Mouse (Mus musculus) left cerebral cortex, adult 9 months (tissue): ENCODE results near the gene Irf2.

Experiments used
- DNase-seq, 2 experiments: peaks; one replicate each; pipeline ENCODE4 v3.0.0; 2022; ENCODE audit warnings: low spot score in 2 of 2

Irf2 gene

DNA sequence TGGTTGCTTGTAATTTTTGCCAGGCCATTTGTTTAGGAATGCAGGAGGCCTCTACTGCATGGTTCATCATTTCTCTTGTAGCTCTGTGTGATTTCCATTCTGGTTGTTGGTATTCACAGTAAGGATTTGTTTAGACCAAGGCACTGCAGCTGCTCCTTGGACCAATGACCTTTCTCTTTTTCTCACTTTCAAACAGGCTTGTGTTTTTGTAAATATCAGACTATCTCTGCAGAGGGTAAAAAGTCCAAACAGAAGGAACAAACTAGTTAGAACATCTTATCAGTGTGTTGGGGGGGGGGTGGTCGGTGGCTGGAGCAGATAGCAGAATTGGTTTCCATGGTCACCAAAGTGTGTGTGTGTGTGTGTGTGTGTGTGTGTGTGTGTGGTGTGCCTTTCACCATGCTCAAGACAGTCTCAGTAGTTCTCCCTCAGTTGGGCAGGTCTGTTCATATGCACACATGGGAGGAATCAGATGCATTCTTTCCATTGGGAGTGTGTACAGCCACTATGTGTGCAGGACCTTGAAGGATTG lies 61.7 kb downstream of the Irf2 start:
- no peak for DNase-seq

DNA sequence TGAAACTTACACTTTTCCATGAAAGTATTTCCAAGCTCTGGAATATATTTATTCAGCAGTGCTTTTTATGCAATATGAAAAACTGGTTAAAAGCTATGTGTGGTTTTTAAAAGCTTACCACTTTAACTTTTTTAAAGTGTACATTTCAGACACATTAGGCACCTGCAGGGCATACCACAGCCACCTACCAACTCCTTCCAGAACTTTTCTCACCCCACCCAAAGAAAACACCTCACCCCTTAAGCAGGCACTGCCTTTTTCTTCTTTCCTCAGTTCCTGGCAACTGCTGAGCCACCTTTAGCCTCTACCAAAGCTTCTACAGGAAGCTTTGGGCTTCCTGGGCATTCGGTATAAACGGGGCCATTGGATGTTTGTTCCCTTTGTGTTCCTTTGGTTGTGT lies 62.5 kb downstream of the Irf2 start:
- DNase-seq = no peak

DNA sequence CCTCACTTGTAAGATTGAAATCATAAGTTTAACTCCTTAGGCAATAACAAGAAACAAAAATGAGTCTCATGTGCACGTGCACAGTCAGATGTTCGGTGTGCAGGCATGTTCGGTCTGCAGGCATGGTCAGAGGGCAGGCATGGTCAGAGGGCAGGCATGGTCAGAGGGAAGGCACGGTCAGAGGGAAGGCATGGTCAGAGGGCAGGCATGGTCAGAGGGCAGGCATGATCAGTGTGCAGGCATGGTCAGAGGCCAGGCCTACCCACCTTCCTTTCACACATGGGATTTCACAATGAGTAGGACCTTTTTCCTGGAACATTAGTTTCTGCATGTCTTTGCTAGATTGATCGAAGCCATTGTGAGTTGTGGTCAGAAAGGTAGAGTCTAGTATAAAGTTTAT lies 65.2 kb downstream of the Irf2 start:
- DNase-seq = no peak

DNA sequence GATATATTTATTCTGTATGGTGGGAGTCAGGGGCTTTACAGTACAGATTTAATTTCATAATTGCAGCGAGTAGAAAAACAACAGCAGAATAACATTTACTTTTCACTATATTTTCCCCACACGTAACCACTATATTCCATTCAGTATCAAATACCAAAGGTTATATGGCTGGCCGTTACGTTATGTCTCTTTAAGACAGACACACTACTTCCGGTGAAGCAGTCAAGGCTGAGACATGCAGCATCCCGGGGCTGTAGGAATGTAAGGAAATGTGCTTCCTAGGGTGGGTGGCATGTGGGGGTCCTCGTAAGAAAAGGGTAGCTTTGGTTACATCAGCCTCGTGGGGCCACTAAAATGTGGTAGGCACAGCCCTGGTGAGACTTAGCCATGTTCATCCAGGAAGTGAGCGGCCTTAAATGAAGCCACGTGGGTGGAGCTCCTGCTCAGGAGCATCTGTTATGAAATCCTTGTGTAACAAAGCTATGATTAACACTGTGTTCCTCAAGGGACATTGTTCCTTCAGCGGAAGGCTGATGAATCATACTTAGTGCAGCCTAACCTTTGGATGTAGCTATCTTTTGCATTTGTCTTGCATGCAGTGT lies 71.6 kb downstream of the Irf2 start:
- peak; percentile 69 to 79 for DNase-seq

DNA sequence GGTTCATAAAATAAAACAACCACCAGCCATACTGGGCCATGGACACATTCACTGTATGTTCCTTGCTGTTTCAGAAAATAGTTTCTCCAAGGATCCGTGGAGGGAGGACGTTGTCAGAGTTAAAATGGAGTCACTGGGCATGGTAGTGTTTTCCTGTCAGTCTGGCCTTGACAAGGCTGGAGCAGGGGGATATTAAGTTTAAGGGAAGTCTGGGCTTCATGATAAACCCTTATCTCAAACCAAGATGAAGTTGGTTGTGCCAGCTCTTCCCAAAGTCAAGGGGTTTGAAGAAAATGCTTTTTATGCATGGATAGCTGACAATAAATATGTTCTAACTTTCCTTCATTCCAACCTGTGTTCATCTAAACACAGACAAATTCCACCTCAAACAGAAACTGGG lies 72.4 kb downstream of the Irf2 start:
- DNase-seq = no peak

DNA sequence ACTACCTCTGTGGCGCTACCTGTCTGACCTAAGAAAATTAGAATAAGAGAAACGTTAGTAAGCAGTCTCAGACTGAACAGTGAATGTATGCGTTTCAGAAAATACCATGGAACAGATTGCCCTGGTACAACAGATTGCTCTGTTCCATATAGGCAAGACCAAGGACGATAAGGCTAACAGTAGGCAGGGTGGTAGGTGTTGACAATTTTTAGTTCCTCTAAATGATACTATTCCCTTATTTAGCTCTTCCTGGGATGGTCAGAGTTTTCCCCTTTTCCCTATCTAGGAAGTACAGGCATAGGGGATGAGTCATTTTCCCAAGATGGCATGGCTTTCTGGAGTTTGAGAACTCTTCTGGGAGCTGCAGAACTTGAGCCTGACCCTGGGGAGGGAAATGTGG lies 73.4 kb downstream of the Irf2 start:
- DNase-seq = no peak

DNA sequence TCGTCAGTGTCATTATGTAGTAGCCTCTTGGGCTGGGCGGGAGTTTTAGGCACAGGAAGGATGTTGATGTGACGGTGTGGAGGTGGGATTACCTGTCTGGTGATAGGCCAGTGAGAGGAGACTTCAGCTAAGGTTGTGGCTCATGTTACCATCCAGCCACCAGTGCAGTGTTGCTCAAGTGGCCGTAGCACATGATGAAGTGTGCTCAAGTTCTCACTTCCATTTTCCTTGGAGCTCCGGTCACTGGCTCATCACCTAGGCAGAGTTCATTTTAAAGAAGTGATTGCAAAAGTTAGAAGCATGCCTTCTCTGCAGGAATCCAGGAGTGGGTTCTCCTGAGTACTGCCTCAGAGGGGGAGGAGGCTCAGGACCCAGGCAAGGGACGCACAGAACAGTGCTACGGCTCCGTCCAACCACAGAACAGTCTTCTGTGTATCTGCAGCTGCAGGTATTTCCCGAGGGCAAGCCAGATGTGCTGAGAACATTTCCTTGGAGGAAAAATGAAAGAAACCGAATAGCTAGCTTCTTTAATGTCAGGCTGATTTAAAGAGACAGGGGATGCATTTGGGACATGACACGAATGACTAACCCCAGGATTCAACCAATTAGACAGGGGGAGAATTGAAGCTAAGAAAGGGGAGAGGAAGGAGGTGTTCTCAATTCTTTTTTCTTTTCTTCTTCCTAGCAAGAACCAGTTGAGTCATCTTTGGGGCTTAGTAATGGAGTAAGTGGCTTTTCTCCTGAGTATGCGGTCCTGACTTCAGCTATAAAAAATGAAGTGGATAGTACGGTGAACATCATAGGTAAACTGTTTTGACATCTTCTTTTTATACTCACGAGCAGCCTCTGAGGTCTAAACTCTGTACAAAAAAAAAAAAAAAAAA lies 78.8 kb downstream of the Irf2 start:
- DNase-seq = no peak

DNA sequence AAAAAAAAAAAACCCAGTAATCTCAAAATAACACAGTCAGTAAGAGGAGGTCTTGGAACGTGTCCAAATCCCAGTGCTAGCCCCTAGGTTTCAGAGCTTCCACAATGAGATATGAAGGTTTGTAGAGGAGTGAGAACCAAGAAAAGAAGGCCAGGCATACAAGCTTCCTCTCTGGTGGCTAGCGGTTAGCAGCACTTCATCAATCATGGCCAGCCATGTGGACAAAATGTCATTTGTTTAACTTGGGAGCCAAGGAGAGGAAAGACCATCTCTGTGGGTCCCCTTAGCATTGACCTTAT lies 79.4 kb downstream of the Irf2 start:
- no peak for DNase-seq

DNA sequence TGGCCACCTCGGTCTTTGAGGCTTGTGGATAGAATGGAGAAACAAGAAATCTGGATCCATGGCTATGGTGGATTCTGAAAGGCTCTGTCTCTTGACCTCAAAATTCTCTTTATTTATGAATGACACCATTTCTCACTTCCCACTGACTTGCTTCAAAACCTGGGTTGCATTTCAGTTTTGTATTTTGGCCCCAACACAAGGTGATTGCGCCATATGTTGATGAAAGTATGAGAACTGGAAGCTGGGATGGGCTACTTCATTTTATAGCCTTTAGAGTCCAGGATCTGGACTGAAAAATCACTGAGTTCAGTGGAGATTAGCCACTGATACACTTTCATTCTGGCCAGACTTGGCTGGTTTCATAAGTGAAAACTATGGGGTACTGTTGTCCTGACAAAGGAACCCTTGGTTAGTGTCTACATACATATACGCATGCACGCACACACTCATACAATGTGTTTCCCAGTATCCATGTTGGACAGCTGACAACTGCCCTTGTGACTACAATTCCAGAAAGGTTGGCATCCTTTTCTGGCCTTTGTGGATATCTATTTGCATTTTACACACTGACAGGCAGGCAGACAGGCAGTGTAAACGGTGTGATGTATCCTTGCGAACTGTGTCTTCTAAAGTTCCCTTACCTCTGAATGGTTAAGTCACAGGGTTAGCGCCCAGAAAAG lies 89.3 kb downstream of the Irf2 start:
- no peak for DNase-seq

DNA sequence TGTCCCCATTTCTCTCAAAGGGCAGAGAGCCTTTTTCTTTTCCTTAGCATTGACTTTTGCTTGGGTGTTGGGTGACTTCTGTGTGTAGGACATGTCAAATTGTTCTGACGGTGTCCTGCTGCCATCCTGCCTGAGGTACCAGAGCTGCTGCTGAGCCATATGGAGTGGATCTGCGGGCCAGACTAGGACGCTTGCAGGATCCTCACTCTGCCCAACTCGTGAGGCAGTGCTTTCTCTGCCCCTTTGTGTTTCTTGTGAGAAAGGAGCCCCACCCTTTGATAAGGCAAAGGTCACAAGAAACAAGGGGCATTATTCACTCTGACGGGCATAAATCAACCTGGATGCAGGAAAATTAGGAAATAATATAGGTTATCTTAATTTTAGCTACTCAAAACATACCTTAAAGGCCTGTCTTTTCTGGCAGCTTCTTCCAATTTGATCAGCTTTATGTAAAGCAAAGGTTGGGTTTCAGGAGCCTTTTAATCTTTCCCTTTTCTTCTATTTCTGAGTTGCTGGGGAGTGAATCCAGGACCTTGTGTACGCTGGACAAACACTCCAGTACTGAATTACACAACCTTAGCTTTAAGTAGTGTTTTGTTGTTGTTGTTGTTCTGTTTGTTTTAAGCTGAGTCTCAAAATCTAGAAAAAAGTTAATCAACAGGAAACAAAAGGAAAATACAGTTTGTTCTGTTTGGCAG lies 90.0 kb downstream of the Irf2 start:
- DNase-seq = no peak

DNA sequence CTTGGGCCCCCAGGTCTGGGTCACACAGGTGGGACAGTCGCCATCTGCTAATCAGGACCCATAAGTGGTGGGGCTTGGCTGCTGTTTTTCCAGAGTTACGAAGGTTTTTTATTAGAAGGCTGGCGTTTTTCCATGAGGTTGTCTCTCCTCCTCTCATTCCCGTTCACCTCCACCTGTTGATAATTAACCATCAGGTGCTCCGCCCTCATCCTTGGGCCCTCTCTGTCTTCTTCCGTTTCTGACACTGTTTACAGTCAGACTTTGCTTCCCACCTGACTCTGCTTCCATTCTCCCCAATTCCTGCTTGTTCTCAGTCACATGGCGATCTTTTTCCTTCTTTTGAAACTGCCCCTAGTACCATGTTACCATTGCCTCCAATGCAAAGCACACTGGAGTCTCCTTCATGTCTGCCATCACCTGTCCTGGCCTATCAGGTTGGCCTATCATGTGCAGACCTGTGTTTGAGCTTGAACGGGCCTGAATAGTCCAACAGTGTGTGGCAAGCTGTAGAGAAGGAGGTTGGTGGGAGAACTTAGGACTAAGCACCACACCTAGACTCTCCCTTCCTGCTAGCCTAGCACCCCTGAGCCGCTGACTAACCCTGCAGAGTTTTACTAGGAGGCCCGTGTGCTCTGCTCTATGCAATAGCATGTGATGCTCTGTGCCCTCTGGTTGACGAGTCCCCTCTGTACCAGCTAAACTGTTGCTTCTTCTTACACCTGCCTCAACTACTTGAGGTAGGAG lies 90.8 kb downstream of the Irf2 start:
- no peak for DNase-seq

DNA sequence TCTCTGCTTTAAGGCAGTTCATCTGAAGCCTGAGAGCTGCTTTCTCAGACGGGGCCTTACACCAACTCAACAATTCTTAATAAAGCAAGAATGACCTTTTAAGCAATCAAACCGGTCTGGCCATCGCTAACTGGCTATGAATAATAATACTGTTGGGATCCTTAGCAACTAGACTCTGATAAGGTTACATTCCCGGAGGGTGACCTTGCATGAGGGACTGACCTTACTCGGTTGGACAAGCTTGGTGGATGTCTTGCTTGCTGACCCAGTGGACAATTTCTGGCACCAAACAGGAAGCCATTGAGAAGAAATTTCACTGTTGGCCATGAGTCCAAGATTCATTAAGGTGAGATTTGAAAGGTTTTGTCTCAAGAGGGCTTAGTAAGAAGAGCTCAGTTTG lies 92.4 kb downstream of the Irf2 start:
- no peak for DNase-seq

DNA sequence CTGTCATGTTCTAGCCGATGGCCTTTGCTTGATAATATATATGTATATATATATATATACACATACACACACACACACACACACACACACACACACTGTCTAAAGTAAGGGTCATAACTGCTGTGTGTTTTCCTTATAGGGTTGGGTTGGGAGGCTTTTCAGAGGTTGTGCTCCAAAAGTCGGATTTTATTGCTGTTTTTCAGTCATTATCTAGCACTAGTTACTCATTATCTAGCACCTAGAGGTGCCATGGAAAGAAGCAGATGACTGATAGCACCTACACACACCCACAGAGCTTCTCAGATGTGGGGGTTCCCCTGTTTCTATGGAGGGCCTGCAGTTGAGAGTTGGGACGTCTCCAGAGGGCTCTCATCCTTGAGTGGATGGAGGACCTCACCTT lies 92.9 kb downstream of the Irf2 start:
- DNase-seq = no peak

DNA sequence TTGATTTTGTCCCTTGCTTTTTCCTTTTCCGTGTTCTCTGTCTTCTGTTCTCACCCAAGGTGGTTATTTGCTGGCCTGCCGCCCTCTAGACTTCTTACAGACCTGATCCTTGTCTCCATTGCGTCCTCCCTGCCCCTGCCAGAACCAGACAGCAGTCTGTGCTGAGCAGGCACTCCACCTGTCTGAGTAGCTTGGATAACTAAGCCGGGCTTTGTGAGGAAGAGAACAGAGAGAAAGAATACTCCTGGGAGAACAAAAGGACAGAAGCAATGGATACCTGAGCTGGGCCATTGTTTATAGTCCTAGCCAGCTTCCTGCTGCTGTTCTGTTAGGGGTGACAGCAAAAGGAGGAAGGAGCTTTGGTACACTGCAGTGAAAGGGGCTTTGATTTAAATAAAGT lies 94.2 kb downstream of the Irf2 start:
- no peak for DNase-seq

DNA sequence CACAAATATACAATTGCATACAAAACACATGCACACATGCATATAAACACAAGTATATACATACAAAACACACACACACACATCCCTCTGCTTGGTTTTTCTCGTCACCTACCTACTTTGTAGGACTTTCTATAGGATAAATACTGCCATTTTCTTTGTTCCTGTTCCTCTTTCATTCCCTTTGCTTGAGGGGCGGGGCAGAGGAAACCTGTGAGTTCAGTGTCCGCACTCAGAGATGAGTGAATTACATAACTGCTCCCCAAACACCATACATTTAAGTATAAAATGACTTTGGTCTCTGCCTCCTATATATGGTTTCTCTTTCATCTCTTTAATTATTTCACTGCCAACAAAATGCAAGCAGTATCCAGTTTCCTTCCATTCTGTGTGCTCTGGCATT lies 94.9 kb downstream of the Irf2 start:
- no peak for DNase-seq

DNA sequence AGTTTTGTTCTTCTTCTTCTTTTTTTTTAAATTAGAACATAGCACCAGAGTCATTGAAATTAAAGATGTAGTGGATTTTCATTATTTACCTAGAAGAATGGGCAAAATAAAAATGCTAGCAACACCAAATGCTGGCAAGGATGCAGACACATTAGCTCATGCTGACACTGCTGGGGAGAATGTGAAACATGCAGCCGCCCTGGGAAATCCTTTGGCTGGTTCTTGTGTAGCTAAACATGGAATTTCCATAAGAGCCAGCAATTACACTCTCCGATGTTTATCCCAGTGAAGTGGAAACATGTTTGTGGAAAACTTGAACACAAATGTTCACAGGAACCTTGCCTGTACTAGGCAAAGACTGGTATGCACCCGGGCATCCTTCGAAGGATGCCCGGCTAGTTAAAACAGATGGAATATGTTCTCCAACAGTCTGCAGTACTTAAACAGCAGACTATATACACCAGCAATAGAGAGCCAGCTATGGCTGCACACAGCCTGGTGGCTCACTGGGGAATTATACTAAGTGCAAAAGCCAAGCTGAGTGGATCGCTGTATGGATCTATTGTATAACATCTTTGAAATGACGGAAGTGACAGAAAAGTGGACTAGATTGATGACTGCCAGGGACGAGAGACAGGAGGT lies 96.6 kb downstream of the Irf2 start:
- DNase-seq = no peak

DNA sequence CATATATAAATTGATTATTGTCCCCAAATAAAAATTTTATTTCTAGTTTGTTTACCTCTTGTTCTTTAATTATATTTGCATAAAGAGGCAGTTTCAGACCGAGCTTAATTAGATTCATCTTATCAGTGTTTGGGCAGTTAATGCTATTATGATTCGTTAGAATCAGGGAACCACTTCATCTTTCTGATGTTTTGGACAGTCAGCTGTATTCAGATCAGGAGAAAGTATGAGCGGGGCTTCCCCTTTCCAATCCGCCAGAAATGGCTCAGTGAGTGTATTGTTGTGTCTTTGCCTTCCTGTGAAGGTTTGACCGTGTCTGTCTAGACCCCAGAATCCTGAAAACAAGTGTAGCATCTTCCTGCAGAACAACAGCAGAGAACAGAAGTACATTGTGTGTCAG lies 97.4 kb downstream of the Irf2 start:
- DNase-seq = no peak

DNA sequence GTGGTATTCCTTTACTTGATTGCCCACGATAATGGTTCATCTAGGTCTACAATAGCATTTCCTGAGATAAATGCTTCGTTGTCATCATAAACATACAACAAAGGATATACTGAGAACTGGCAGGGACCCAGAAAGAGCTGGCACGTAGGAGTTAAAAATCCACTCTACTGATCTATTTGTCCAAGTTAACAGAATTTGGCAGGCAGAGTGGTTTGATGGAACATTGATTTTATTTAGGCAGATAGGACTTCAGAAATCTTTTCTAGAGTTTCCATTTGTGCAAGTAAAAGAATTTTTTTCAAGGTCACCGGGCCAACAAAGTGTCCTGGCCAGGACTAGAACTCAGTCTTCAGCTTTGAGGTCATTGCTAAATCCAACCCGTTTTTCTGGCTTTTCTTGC lies 98.5 kb downstream of the Irf2 start:
- no peak for DNase-seq

DNA sequence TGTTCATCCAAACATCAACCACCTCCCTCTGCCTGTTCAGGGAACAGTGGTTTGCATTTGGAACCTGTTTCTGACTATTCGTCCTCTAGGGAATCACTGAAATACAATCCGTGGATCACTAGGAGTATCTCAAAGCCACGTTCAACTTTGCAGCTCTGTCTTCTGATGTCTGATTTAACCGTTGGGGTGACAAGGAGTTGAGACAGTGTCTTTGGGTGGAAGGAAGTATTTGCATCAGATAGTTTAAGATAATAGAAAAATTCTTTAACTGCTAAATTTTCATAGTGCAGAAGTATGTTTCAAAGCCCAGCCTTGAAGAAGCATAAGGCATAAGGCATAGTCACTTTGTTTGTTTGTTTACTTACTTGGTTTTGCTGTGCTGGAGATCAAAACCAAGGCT lies 100.9 kb downstream of the Irf2 start:
- DNase-seq = no peak

DNA sequence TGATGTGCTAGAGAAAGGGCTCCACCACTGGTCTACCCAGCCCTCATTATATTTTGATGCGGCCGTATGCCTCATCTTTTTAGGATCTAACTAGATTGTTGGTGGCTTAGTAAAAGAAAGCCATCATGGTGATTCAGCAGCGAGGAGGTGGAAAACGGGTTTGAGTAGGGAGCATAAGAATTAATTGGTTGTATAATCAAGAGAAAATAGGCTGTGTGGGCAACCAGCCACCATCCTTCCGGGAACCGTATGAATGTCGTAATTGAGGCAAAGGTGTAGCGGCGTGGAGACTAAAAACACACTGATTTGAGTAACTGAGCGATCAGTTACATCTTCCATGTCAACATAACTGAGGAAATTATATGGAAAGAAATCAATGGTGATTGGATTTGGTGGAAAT lies 101.3 kb downstream of the Irf2 start:
- peak in 1 of 2 experiments; percentile 55 for DNase-seq

DNA sequence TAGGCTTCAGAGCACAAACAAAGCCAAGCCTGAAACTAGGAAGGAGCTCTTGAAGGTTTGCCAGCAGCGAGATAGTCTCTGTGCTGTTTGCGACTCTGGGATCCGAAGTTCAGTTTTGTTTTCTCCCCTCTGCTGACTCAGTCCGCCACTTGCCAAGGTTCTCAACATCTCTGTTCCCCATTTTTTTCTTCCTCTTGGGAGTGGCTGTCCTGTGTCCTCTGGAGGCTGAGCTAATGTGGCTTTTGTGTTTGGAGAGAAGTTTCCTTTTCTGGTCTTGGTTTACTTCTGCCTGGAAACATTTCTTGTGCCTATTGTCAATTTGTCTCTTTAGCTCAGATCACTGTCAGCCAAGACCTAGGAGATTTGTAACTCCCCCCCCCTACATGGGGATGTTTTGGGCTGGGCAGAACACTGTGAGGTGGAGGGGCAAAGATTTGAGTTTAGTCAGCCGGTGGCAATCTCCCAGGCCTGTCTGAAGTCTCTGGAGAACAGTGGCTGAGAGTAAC lies 103.2 kb downstream of the Irf2 start:
- peak in 1 of 2 experiments; percentile 46 for DNase-seq
